In genomic region chr11:77385706-77386690, GRCm38 (mm10) we compare ENCODE assay signal across 9 mouse cellular contexts.
DNase-seq lines count a peak whose midpoint lies in the region; ATAC-seq and TF ChIP-seq lines count a peak whose summit lies in the region.
"Had no signal": no experiment of that assay in that cellular context is flagged by ENCODE, and none has a peak within 500 bp of the region (broad histone marks: within the 10 kb centered on the region; RNA-seq: fewer than 3 reads in every experiment).

No protein-coding gene starts in this region.

- H3K4me2 ChIP-seq in heart, embryonic 15.5 days, result no peak overlapping the region
- H3K4me2 ChIP-seq in lung, postnatal 0 days (replicated peaks; ENCODE audit: low read depth, low read length), result no peak overlapping the region
- H3K4me2 ChIP-seq in stomach, postnatal 0 days (replicated peaks; ENCODE audit: low read depth), result no peak overlapping the region
- no peak overlapping the region for H3K4me2 ChIP-seq in hindbrain, embryonic 16.5 days (ENCODE audit: low read length)
- H3K4me2 ChIP-seq: midbrain, embryonic 12.5 days had no signal

- peak overlapping the region; percentile 66 for H3K27ac ChIP-seq in heart, embryonic 15.5 days
- H3K27ac ChIP-seq in lung, postnatal 0 days (ENCODE audit: low read length), result peak overlapping the region; percentile 68
- no peak overlapping the region for H3K27ac ChIP-seq in stomach, postnatal 0 days (replicated peaks)
- H3K27ac ChIP-seq in hindbrain, embryonic 16.5 days (ENCODE audit: low read depth, low read length), result no peak overlapping the region
- H3K27ac ChIP-seq: midbrain, embryonic 12.5 days had no signal

- TF ChIP-seq EP300 in lung, postnatal 0 days (IDR thresholded peaks at IDR 0.05), result 0 out of 2 replicates have a peak, but pooled peaks have one; percentile 52
- no peak for TF ChIP-seq EP300 in stomach, postnatal 0 days (optimal IDR thresholded peaks at IDR 0.05)

- no peak for ATAC-seq in heart, embryonic 15.5 days (replicated peaks; ENCODE audit: insufficient number of reproducible peaks, insufficient read depth, low FRiP score, low read depth)
- ATAC-seq in lung, postnatal 0 days, result peak; percentile 77
- no peak for ATAC-seq in stomach, postnatal 0 days (ENCODE audit: low FRiP score, low TSS enrichment)
- no peak for ATAC-seq in hindbrain, embryonic 16.5 days

- peak; percentile 24 to 35 for DNase-seq in left cerebral cortex, adult 9 months (ENCODE audit: low spot score in 2 of 2)
- no peak for DNase-seq in left cerebral cortex, adult 18-20 months (ENCODE audit: low spot score in 2 of 2)
- peak; percentile 5 to 37 for DNase-seq in adrenal gland, adult 18-20 months (ENCODE audit: low spot score in 2 of 2)
- DNase-seq in lung, postnatal 0 days (ENCODE audit: low spot score), result peak; percentile 87
- peak; percentile 61 for DNase-seq in thymus, postnatal 14 days
- DNase-seq in stomach, postnatal 0 days (ENCODE audit: low spot score), result no peak

- no peaks in the 10 kb centered on the region; the same call in 1 of the 2 replicates for H3K36me3 ChIP-seq in heart, embryonic 15.5 days
- no peaks in the 10 kb centered on the region for H3K36me3 ChIP-seq in lung, postnatal 0 days (ENCODE audit: insufficient read depth, low read length)
- H3K36me3 ChIP-seq in stomach, postnatal 0 days (ENCODE audit: control insufficient read depth, insufficient read depth, low read length), result no peaks in the 10 kb centered on the region
- no peaks in the 10 kb centered on the region for H3K36me3 ChIP-seq in hindbrain, embryonic 16.5 days (ENCODE audit: control insufficient read depth, insufficient read depth, low read length)
- H3K36me3 ChIP-seq: midbrain, embryonic 12.5 days had no signal

- 32% methylated on average over 3 of the region's 3 CpGs for WGBS in heart, embryonic 15.5 days
- 24% methylated on average over 3 of the region's 3 CpGs for WGBS in lung, postnatal 0 days
- 44% methylated on average over 3 of the region's 3 CpGs for WGBS in stomach, postnatal 0 days
- WGBS in hindbrain, embryonic 16.5 days, result 43% methylated on average over 3 of the region's 3 CpGs

- no peak overlapping the region for H3K4me3 ChIP-seq in heart, embryonic 15.5 days
- no peak overlapping the region for H3K4me3 ChIP-seq in lung, postnatal 0 days (ENCODE audit: low read depth, low read length)
- H3K4me3 ChIP-seq in stomach, postnatal 0 days (ENCODE audit: low read depth, low read length), result no peak overlapping the region
- H3K4me3 ChIP-seq in hindbrain, embryonic 16.5 days (ENCODE audit: low read length), result no peak overlapping the region
- H3K4me3 ChIP-seq: midbrain, embryonic 12.5 days had no signal

- TF ChIP-seq CTCF in lung, postnatal 0 days (IDR thresholded peaks at IDR 0.05), result no peak
- no peak for TF ChIP-seq CTCF in stomach, postnatal 0 days (IDR thresholded peaks at IDR 0.05; ENCODE audit: low read depth)

- no peaks in the 10 kb centered on the region for H3K27me3 ChIP-seq in heart, embryonic 15.5 days
- H3K27me3 ChIP-seq in lung, postnatal 0 days (replicated peaks; ENCODE audit: insufficient read depth, low read length), result no peaks in the 10 kb centered on the region
- no peaks in the 10 kb centered on the region for H3K27me3 ChIP-seq in stomach, postnatal 0 days (ENCODE audit: control insufficient read depth, insufficient read depth, low read length)
- no peaks in the 10 kb centered on the region for H3K27me3 ChIP-seq in hindbrain, embryonic 16.5 days (replicated peaks; ENCODE audit: control insufficient read depth, insufficient read depth, low read length)
- H3K27me3 ChIP-seq: midbrain, embryonic 12.5 days had no signal

- H3K9me3 ChIP-seq in heart, embryonic 15.5 days (replicated peaks), result no peaks in the 10 kb centered on the region
- no peaks in the 10 kb centered on the region for H3K9me3 ChIP-seq in lung, postnatal 0 days (ENCODE audit: low read length)
- no peaks in the 10 kb centered on the region for H3K9me3 ChIP-seq in stomach, postnatal 0 days (ENCODE audit: control insufficient read depth, low read length)
- H3K9me3 ChIP-seq in hindbrain, embryonic 16.5 days (ENCODE audit: control insufficient read depth, low read length), result no peaks in the 10 kb centered on the region
- H3K9me3 ChIP-seq: midbrain, embryonic 12.5 days had no signal

- peaks cover 36% of the 10 kb centered on the region for H3K4me1 ChIP-seq in heart, embryonic 15.5 days (replicated peaks)
- peaks cover 12% of the 10 kb centered on the region; the same call in 1 of the 2 replicates for H3K4me1 ChIP-seq in lung, postnatal 0 days (ENCODE audit: insufficient read depth, low read depth, low read length)
- no peaks in the 10 kb centered on the region for H3K4me1 ChIP-seq in stomach, postnatal 0 days (replicated peaks; ENCODE audit: control insufficient read depth, insufficient read depth)
- no peaks in the 10 kb centered on the region for H3K4me1 ChIP-seq in hindbrain, embryonic 16.5 days (ENCODE audit: control insufficient read depth, insufficient read depth, low read depth, low read length)
- H3K4me1 ChIP-seq: midbrain, embryonic 12.5 days had no signal

- H3K9ac ChIP-seq in heart, embryonic 15.5 days, result no peak overlapping the region
- no peak overlapping the region for H3K9ac ChIP-seq in lung, postnatal 0 days (replicated peaks; ENCODE audit: low read depth)
- no peak overlapping the region for H3K9ac ChIP-seq in stomach, postnatal 0 days (ENCODE audit: low read length)
- no peak overlapping the region for H3K9ac ChIP-seq in hindbrain, embryonic 16.5 days (ENCODE audit: low read depth, low read length)
- H3K9ac ChIP-seq: midbrain, embryonic 12.5 days had no signal

Comparison
In these comparisons a context has a peak if more than half of its experiments do, and no peak if none do; other contexts are left out.
1. DNase-seq: peak in left cerebral cortex, adult 9 months (2 of 2), adrenal gland, adult 18-20 months (2 of 2), lung, postnatal 0 days (single experiment) and thymus, postnatal 14 days (single experiment); none in left cerebral cortex, adult 18-20 months (0 of 2) and stomach, postnatal 0 days (single experiment).
2. H3K27ac ChIP-seq: peak in heart, embryonic 15.5 days (single experiment) and lung, postnatal 0 days (single experiment); none in stomach, postnatal 0 days (single experiment) and hindbrain, embryonic 16.5 days (single experiment).